ENCODE assay signal across 9 mouse cellular contexts in the genomic region with DNA sequence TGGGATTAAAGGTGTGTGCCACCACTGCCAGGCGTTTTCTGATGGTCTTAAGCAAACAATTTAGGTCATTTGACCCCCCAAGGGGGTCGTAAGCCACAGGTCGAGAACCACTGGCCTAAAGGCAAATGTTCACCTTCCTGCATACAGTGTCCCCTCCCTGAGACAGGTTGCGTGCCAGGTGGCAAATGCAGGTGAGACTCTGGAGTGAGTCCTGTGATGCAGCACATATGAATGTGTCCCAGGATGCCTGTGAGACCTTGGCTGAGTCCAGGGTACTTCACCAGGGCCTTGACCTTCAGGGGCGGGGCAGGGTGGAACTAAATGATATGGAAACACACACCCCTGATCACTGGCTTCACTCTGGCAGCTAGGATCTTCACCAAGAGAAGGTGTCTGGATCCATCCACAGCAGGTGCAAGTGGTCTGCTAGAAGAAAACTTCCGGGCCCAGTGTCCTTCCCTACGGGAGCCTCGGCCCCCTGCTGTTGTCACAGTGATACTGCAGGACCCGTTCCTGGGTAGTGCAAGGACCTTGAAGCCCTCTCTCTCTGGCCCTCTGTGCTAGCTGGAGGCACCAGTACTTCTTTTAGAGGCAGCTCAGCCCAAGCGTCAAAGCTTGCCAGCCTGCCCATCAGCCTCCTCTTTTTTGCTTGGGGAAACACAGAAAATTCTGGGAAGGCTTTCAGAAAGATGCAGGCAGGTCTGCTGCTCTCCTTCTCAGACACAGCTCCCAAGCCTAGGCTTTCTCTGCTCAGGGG. TPM values are rescaled to one million over a fixed set of nuclear protein-coding genes. Genes with fewer than 3 reads are reported as not detected.
DNase-seq lines count a peak whose midpoint lies in the region; ATAC-seq and TF ChIP-seq lines count a peak whose summit lies in the region.
"Had no signal": no experiment of that assay in that cellular context is flagged by ENCODE, and none has a peak within 500 bp of the region (broad histone marks: within the 10 kb centered on the region; RNA-seq: fewer than 3 reads in every experiment).

No protein-coding gene starts in this region.

- peak; percentile 61 for DNase-seq in layer of hippocampus, adult 11-12 months (ENCODE audit: low spot score)
- DNase-seq in layer of hippocampus, adult 9-10 months (ENCODE audit: low spot score), result no peak
- DNase-seq in G1E (ENCODE audit: low spot score), result peak; percentile 58
- peak in 1 of 2 experiments; percentile 66 for DNase-seq in cerebellum, adult 2 months
- DNase-seq in liver, embryonic 11.5 days (ENCODE audit: low spot score), result no peak
- no peak for DNase-seq in urinary bladder, adult 2 months (ENCODE audit: low spot score)

- H3K9me3 ChIP-seq in G1E (replicated peaks), result no peaks in the 10 kb centered on the region
- H3K9me3 ChIP-seq in heart, embryonic 14.5 days (ENCODE audit: control insufficient read depth, low read length), result no peaks in the 10 kb centered on the region
- no peaks in the 10 kb centered on the region for H3K9me3 ChIP-seq in liver, embryonic 11.5 days (ENCODE audit: control insufficient read depth, low read length)
- H3K9me3 ChIP-seq: embryonic facial prominence, embryonic 13.5 days had no signal

- peak overlapping the region; percentile 90 for H3K27ac ChIP-seq in cerebellum, adult 2 months (ENCODE audit: insufficient read depth, low read length)
- H3K27ac ChIP-seq in heart, embryonic 14.5 days (replicated peaks in 1 of 2; ENCODE audit: control insufficient read depth in 1 of 2, insufficient read depth in 1 of 2, low read depth in 2 of 2, low read length in 2 of 2), result no peak overlapping the region; a peak in 2 of 4 replicates
- no peak overlapping the region for H3K27ac ChIP-seq in liver, embryonic 11.5 days (ENCODE audit: low read depth, low read length)
- H3K27ac ChIP-seq in olfactory bulb, adult 2 months (ENCODE audit: insufficient read depth, low read depth, low read length), result 0 out of 2 replicates have a peak overlapping the region, but pooled peaks have one; percentile 13
- H3K27ac ChIP-seq: embryonic facial prominence, embryonic 13.5 days had no signal

- TF ChIP-seq POLR2A in cerebellum, adult 2 months (IDR thresholded peaks at IDR 0.05; ENCODE audit: borderline replicate concordance, insufficient read depth, low read length), result no peak
- no peak for TF ChIP-seq POLR2A in olfactory bulb, adult 2 months (IDR thresholded peaks at IDR 0.05; ENCODE audit: insufficient read depth, low read depth, low read length)

- peaks cover 85% of the 10 kb centered on the region for H3K4me1 ChIP-seq in G1E (ENCODE audit: insufficient read depth, low read depth, low read length)
- peaks cover 59% of the 10 kb centered on the region for H3K4me1 ChIP-seq in cerebellum, adult 2 months (ENCODE audit: control insufficient read depth, insufficient read depth, low read length)
- peaks cover 43 to 73% of the 10 kb centered on the region in 2 experiments for H3K4me1 ChIP-seq in heart, embryonic 14.5 days (ENCODE audit: control insufficient read depth in 2 of 2, insufficient read depth in 2 of 2, low read length in 2 of 2)
- peaks cover 79% of the 10 kb centered on the region for H3K4me1 ChIP-seq in liver, embryonic 11.5 days (replicated peaks; ENCODE audit: control insufficient read depth, insufficient read depth, low read length)
- peaks cover 55% of the 10 kb centered on the region for H3K4me1 ChIP-seq in olfactory bulb, adult 2 months (ENCODE audit: control insufficient read depth, insufficient read depth, low read length)

- no peaks in the 10 kb centered on the region for H3K27me3 ChIP-seq in G1E (ENCODE audit: insufficient read depth, low read length)
- no peaks in the 10 kb centered on the region for H3K27me3 ChIP-seq in cerebellum, adult 2 months (ENCODE audit: control insufficient read depth, insufficient read depth, low read length)
- H3K27me3 ChIP-seq in heart, embryonic 14.5 days (ENCODE audit: control insufficient read depth, insufficient read depth, low read length), result no peaks in the 10 kb centered on the region
- no peaks in the 10 kb centered on the region for H3K27me3 ChIP-seq in liver, embryonic 11.5 days (replicated peaks; ENCODE audit: control insufficient read depth, insufficient read depth, low read length)
- H3K27me3 ChIP-seq: embryonic facial prominence, embryonic 13.5 days had no signal

- 39% methylated on average over 10 of the region's 10 CpGs for WGBS in cerebellum, adult 2 months
- WGBS in heart, embryonic 14.5 days, result 42% methylated on average over 10 of the region's 10 CpGs
- 44% methylated on average over 10 of the region's 10 CpGs for WGBS in liver, embryonic 11.5 days
- WGBS in olfactory bulb, adult 2 months, result 54% methylated on average over 10 of the region's 10 CpGs

- H3K4me3 ChIP-seq in G1E (ENCODE audit: low read depth, low read length), result no peak overlapping the region
- no peak overlapping the region for H3K4me3 ChIP-seq in cerebellum, adult 2 months (replicated peaks; ENCODE audit: insufficient read depth, low read depth, low read length)
- H3K4me3 ChIP-seq in heart, embryonic 14.5 days (ENCODE audit: control insufficient read depth in 1 of 2, insufficient read depth in 1 of 2, low read depth in 1 of 2, low read length in 2 of 2), result no peak overlapping the region
- no peak overlapping the region for H3K4me3 ChIP-seq in liver, embryonic 11.5 days (ENCODE audit: low read depth, low read length)
- no peak overlapping the region for H3K4me3 ChIP-seq in olfactory bulb, adult 2 months (ENCODE audit: insufficient read depth, low read depth, low read length)
- H3K4me3 ChIP-seq: embryonic facial prominence, embryonic 13.5 days had no signal

- H3K9ac ChIP-seq in heart, embryonic 14.5 days (ENCODE audit: low read length), result peak overlapping the region; percentile 41; the same call in 1 of the 2 replicates
- peak overlapping the region; percentile 18; the same call in 1 of the 2 replicates for H3K9ac ChIP-seq in liver, embryonic 11.5 days (ENCODE audit: low read depth, low read length)

- ATAC-seq in G1E (ENCODE audit: extremely low read depth, insufficient number of reproducible peaks, low FRiP score, poor library complexity, severe bottlenecking), result no peak
- ATAC-seq in heart, embryonic 14.5 days (ENCODE audit: insufficient number of reproducible peaks, insufficient read depth, low FRiP score, low read depth), result no peak
- ATAC-seq in liver, embryonic 11.5 days (replicated peaks; ENCODE audit: low FRiP score), result no peak

- no peak overlapping the region for H3K4me2 ChIP-seq in heart, embryonic 14.5 days (ENCODE audit: low read length)
- H3K4me2 ChIP-seq in liver, embryonic 11.5 days, result 0 out of 2 replicates have a peak overlapping the region, but pooled peaks have one; percentile 4
- H3K4me2 ChIP-seq: embryonic facial prominence, embryonic 13.5 days had no signal

- peaks cover 69% of the 10 kb centered on the region for H3K36me3 ChIP-seq in G1E (replicated peaks)
- no peaks in the 10 kb centered on the region for H3K36me3 ChIP-seq in heart, embryonic 14.5 days (ENCODE audit: control insufficient read depth, insufficient read depth, low read length)
- H3K36me3 ChIP-seq in liver, embryonic 11.5 days (ENCODE audit: control insufficient read depth, insufficient read depth, low read length), result 0 out of 2 replicates have a peak, but pooled peaks cover 2% of the 10 kb centered on the region
- H3K36me3 ChIP-seq: embryonic facial prominence, embryonic 13.5 days had no signal

- peak; percentile 84 for TF ChIP-seq CTCF in G1E (IDR thresholded peaks at IDR 0.05; ENCODE audit: low read depth, low read length)
- no peak; the same call in 1 of the 2 replicates for TF ChIP-seq CTCF in cerebellum, adult 2 months (IDR thresholded peaks at IDR 0.05; ENCODE audit: borderline replicate concordance, insufficient read depth, low read depth, low read length)
- peak; percentile 33; the same call in 1 of the 2 replicates for TF ChIP-seq CTCF in olfactory bulb, adult 2 months (IDR thresholded peaks at IDR 0.05; ENCODE audit: insufficient read depth, low read depth, low read length)

RNA-seq across cellular contexts. Expression of a gene that starts 13.4 kb away (rescaled TPM):
- total RNA-seq in G1E (2014; fragmentation: Nextera tagmentation) (not detected in 2 replicates), G1E (2017) (1.6 and 1.8 TPM in 2 replicates)
- polyA plus RNA-seq in G1E (2012), result 0.07 and 0.10 TPM in 2 replicates
- polyA plus RNA-seq in cerebellum, adult 2 months (2012; rRNA removed), result not detected in 2 replicates
- 2.8 and 3.5 TPM in 2 replicates for polyA plus RNA-seq in heart, embryonic 14.5 days (2014; fragmentation: Nextera tagmentation; extraction: Ambion mirVana)
- polyA plus RNA-seq in liver, embryonic 11.5 days (2014; fragmentation: Nextera tagmentation; extraction: Ambion mirVana), result 3.7 and 4.8 TPM in 2 replicates
- polyA plus RNA-seq in olfactory bulb, adult 2 months (2012; ENCODE audit: insufficient read depth, insufficient read length, low replicate concordance, missing spikeins), result not detected in 2 replicates
- 0.03 TPM in 1 of 2 replicates, not detected in the other for polyA plus RNA-seq in urinary bladder, adult 2 months (2012; rRNA removed)

RNA-seq across cellular contexts. Expression of a gene that starts 16.8 kb away (rescaled TPM):
- 290 and 308 TPM in 2 replicates for total RNA-seq in G1E (2014; fragmentation: Nextera tagmentation)
- 115 and 146 TPM in 2 replicates for total RNA-seq in G1E (2017)
- polyA plus RNA-seq in G1E (2012), result 403 and 416 TPM in 2 replicates
- polyA plus RNA-seq in cerebellum, adult 2 months (2012; rRNA removed), result 716 and 832 TPM in 2 replicates
- polyA plus RNA-seq in heart, embryonic 14.5 days (2014; fragmentation: Nextera tagmentation; extraction: Ambion mirVana), result 47.8 and 48.2 TPM in 2 replicates
- 81.4 and 85.9 TPM in 2 replicates for polyA plus RNA-seq in liver, embryonic 11.5 days (2014; fragmentation: Nextera tagmentation; extraction: Ambion mirVana)
- 328 TPM in 1 of 2 replicates, not detected in the other for polyA plus RNA-seq in olfactory bulb, adult 2 months (2012; ENCODE audit: insufficient read depth, insufficient read length, low replicate concordance, missing spikeins)
- polyA plus RNA-seq in urinary bladder, adult 2 months (2012; rRNA removed), result 135 and 148 TPM in 2 replicates

RNA-seq across cellular contexts. Expression of a gene that starts 26.8 kb away (rescaled TPM):
- total RNA-seq in G1E (2014; fragmentation: Nextera tagmentation) (4.5 and 4.9 TPM in 2 replicates), G1E (2017) (0.76 and 0.81 TPM in 2 replicates)
- polyA plus RNA-seq in G1E (2012), result 5.5 and 5.8 TPM in 2 replicates
- 77.8 and 78.9 TPM in 2 replicates for polyA plus RNA-seq in cerebellum, adult 2 months (2012; rRNA removed)
- 352 and 435 TPM in 2 replicates for polyA plus RNA-seq in heart, embryonic 14.5 days (2014; fragmentation: Nextera tagmentation; extraction: Ambion mirVana)
- 461 and 501 TPM in 2 replicates for polyA plus RNA-seq in liver, embryonic 11.5 days (2014; fragmentation: Nextera tagmentation; extraction: Ambion mirVana)
- polyA plus RNA-seq in olfactory bulb, adult 2 months (2012; ENCODE audit: insufficient read depth, insufficient read length, low replicate concordance, missing spikeins), result not detected in 2 replicates
- 34.7 and 37.5 TPM in 2 replicates for polyA plus RNA-seq in urinary bladder, adult 2 months (2012; rRNA removed)

RNA-seq across cellular contexts. Expression of a gene that starts 31.8 kb away (rescaled TPM):
- 0.60 TPM in 1 of 2 replicates, not detected in the other for total RNA-seq in G1E (2014; fragmentation: Nextera tagmentation)
- 0.11 and 0.23 TPM in 2 replicates for total RNA-seq in G1E (2017)
- polyA plus RNA-seq in G1E (2012), result 0.04 TPM in 1 of 2 replicates, not detected in the other
- polyA plus RNA-seq in cerebellum, adult 2 months (2012; rRNA removed), result 2.0 TPM in 2 replicates
- not detected in 2 replicates for polyA plus RNA-seq in heart, embryonic 14.5 days (2014; fragmentation: Nextera tagmentation; extraction: Ambion mirVana)
- polyA plus RNA-seq in liver, embryonic 11.5 days (2014; fragmentation: Nextera tagmentation; extraction: Ambion mirVana), result 0.34 and 0.36 TPM in 2 replicates
- not detected in 2 replicates for polyA plus RNA-seq in olfactory bulb, adult 2 months (2012; ENCODE audit: insufficient read depth, insufficient read length, low replicate concordance, missing spikeins)
- polyA plus RNA-seq in urinary bladder, adult 2 months (2012; rRNA removed), result 0.06 and 0.11 TPM in 2 replicates

Comparison
In these comparisons a context has a peak if more than half of its experiments do, and no peak if none do; other contexts are left out.
1. DNase-seq: peak in layer of hippocampus, adult 11-12 months (single experiment) and G1E (single experiment); none in layer of hippocampus, adult 9-10 months (single experiment), liver, embryonic 11.5 days (single experiment) and urinary bladder, adult 2 months (single experiment).
2. H3K27ac ChIP-seq: peak in cerebellum, adult 2 months (single experiment) and olfactory bulb, adult 2 months (single experiment); none in heart, embryonic 14.5 days (0 of 2) and liver, embryonic 11.5 days (single experiment).